Mouse (Mus musculus) lung, embryonic 15.5 days (tissue): ENCODE data around the gene Unc13d. TPM values are rescaled to one million over a fixed set of nuclear protein-coding genes. Genes with fewer than 3 reads are reported as not detected.

ENCODE experiments used
- ATAC-seq: fragments of 200-750 bp; cut with Nextera tagmentation; 2 replicates; pipeline ENCODE4 v1.8.0; 2017; ENCODE audit warnings: moderate number of reproducible peaks, borderline replicate concordance; ENCODE audit not compliant: low FRiP score, low TSS enrichment; ENCODE audit errors: extremely low read depth
- H3K27ac ChIP-seq: fragments of 300-500 bp; sonication (generic); 2 replicates; pipeline ENCODE4 v1.5.1; 2015; ENCODE audit warnings: moderate library complexity, mild to moderate bottlenecking, inconsistent platforms
- H3K27me3 ChIP-seq: fragments of 300-500 bp; sonication (generic); 2 replicates; pipeline ENCODE4 v1.6.1; 2015; ENCODE audit warnings: inconsistent platforms
- H3K36me3 ChIP-seq: fragments of 300-500 bp; sonication (generic); 2 replicates; pipeline ENCODE4 v1.6.1; 2015; ENCODE audit warnings: inconsistent platforms
- H3K4me1 ChIP-seq: fragments of 300-500 bp; sonication (generic); 2 replicates; pipeline ENCODE4 v1.6.1; 2015; ENCODE audit warnings: inconsistent platforms
- H3K4me2 ChIP-seq: fragments of 300-500 bp; sonication (generic); 2 replicates; pipeline ENCODE4 v1.6.1; 2015; ENCODE audit warnings: inconsistent platforms, mild to moderate bottlenecking, moderate library complexity
- H3K4me3 ChIP-seq: fragments of 300-500 bp; sonication (generic); 2 replicates; pipeline ENCODE4 v1.5.1; 2015; ENCODE audit warnings: mild to moderate bottlenecking, inconsistent platforms
- H3K9ac ChIP-seq: fragments of 300-500 bp; sonication (generic); 2 replicates; pipeline ENCODE4 v1.6.1; 2015; ENCODE audit warnings: inconsistent platforms
- H3K9me3 ChIP-seq: fragments of 300-500 bp; sonication (generic); 2 replicates; pipeline ENCODE4 v1.6.1; 2016; ENCODE audit warnings: inconsistent platforms
- whole genome bisulfite sequencing: fragments of 180-500 bp; shearing (Covaris S2); methylation state at CpG from one replicate; pipeline ENCODE4 v1.1.7; 2015; 5-methylcytosine and 5-hydroxymethylcytosine counted together
- polyA plus RNA-seq: library from polyadenylated mRNA; unstranded; fragments of >200 nt; fragmentation: Nextera tagmentation; extraction: Ambion mirVana; gene quantifications from 2 replicates; pipeline ENCODE4 v1.2.1, GENCODE M21; 2015

Unc13d gene
- polyA plus RNA-seq, 1 experiment from 2014 or later: 6.4 TPM

GRCm38 (mm10) chr11:116086258-116087193 is 8.8 kb upstream of the Unc13d start, which contains the start of gene Wbp2:
Gene Wbp2 (minus strand): TSS chr11:116086995.
- no peaks in the 10 kb centered on the region for H3K27me3 ChIP-seq
- H3K36me3 ChIP-seq: peaks cover 20% of the 10 kb centered on the region
- peak within 1 kb of the TSS; percentile 51 for H3K4me3 ChIP-seq
- peak within 1 kb of the TSS; percentile 61 for H3K4me2 ChIP-seq
- H3K27ac ChIP-seq: peak within 1 kb of the TSS; percentile 79
- H3K4me1 ChIP-seq: peaks cover 18% of the 10 kb centered on the region
- ATAC-seq: peak; percentile 96
- WGBS: 3% methylated on average over 37 of the region's 43 CpGs
- peak within 1 kb of the TSS; percentile 43 for H3K9ac ChIP-seq
- H3K9me3 ChIP-seq: no peaks in the 10 kb centered on the region

- no peak overlapping the region for H3K4me2 ChIP-seq
- H3K9ac ChIP-seq: no peak overlapping the region
- no peaks in the 10 kb centered on the region for H3K27me3 ChIP-seq
- peaks cover 43% of the 10 kb centered on the region for H3K36me3 ChIP-seq
- no peak for ATAC-seq
- H3K4me3 ChIP-seq: no peak overlapping the region
- 83% methylated on average over 6 of the region's 6 CpGs for WGBS
- H3K9me3 ChIP-seq: no peaks in the 10 kb centered on the region
- peaks cover 18% of the 10 kb centered on the region for H3K4me1 ChIP-seq
- no peak overlapping the region for H3K27ac ChIP-seq
Observed at GRCm38 (mm10) chr11:116084166-116084565, 6.4 kb upstream of the Unc13d start.

GRCm38 (mm10) chr11:116083096-116083672 is 5.4 kb upstream of the Unc13d start:
- Histone ChIP-seq H3K27ac (no peak overlapping the region), H3K27me3 (no peaks in the 10 kb centered on the region), H3K9ac (no peak overlapping the region), H3K4me2 (no peak overlapping the region), H3K9me3 (no peaks in the 10 kb centered on the region), H3K4me1 (peaks cover 26% of the 10 kb centered on the region), H3K4me3 (no peak overlapping the region), H3K36me3 (peaks cover 49% of the 10 kb centered on the region)
- WGBS: 87% methylated on average over 14 of the region's 14 CpGs
- no peak for ATAC-seq

- Histone ChIP-seq H3K36me3 (peaks cover 49% of the 10 kb centered on the region), H3K27me3 (no peaks in the 10 kb centered on the region), H3K4me3 (no peak overlapping the region), H3K4me2 (no peak overlapping the region), H3K4me1 (peaks cover 27% of the 10 kb centered on the region), H3K27ac (no peak overlapping the region), H3K9me3 (no peaks in the 10 kb centered on the region), H3K9ac (no peak overlapping the region)
- 71% methylated on average over 6 of the region's 6 CpGs for WGBS
- ATAC-seq: no peak
Observed at GRCm38 (mm10) chr11:116081081-116081480, 3.3 kb upstream of the Unc13d start.

GRCm38 (mm10) chr11:116079511-116079910 is 1.8 kb upstream of the Unc13d start:
- no peak overlapping the region for H3K9ac ChIP-seq
- peaks cover 17% of the 10 kb centered on the region for H3K4me1 ChIP-seq
- H3K4me2 ChIP-seq: no peak overlapping the region
- ATAC-seq: no peak
- no peak overlapping the region for H3K4me3 ChIP-seq
- peaks cover 49% of the 10 kb centered on the region for H3K36me3 ChIP-seq
- 79% methylated on average over 10 of the region's 10 CpGs for WGBS
- H3K27me3 ChIP-seq: no peaks in the 10 kb centered on the region
- H3K27ac ChIP-seq: no peak overlapping the region
- no peaks in the 10 kb centered on the region for H3K9me3 ChIP-seq

- H3K27ac ChIP-seq: peak overlapping the region; percentile 35; the same call in 1 of the 2 replicates
- H3K36me3 ChIP-seq: peaks cover 49% of the 10 kb centered on the region
- no peak overlapping the region for H3K4me3 ChIP-seq
- no peak for ATAC-seq
- no peaks in the 10 kb centered on the region for H3K9me3 ChIP-seq
- H3K4me1 ChIP-seq: peaks cover 17% of the 10 kb centered on the region
- H3K4me2 ChIP-seq: no peak overlapping the region; the same call in 1 of the 2 replicates
- H3K27me3 ChIP-seq: no peaks in the 10 kb centered on the region
- H3K9ac ChIP-seq: no peak overlapping the region
- WGBS: 40% methylated on average over 10 of the region's 10 CpGs
Observed at GRCm38 (mm10) chr11:116078676-116079320, 1.0 kb upstream of the Unc13d start.

GRCm38 (mm10) chr11:116078221-116078620 is 460 bp upstream of the Unc13d start:
- Histone ChIP-seq H3K9me3 (no peaks in the 10 kb centered on the region), H3K27ac (peak overlapping the region; percentile 82), H3K4me2 (peak overlapping the region; percentile 54), H3K4me3 (peak overlapping the region; percentile 27), H3K9ac (no peak overlapping the region), H3K4me1 (peaks cover 17% of the 10 kb centered on the region), H3K36me3 (peaks cover 43% of the 10 kb centered on the region), H3K27me3 (no peaks in the 10 kb centered on the region)
- ATAC-seq: peak; percentile 22; the same call in 1 of the 2 replicates
- 11% methylated on average over 16 of the region's 16 CpGs for WGBS

- Histone ChIP-seq H3K4me3 (peak overlapping the region; percentile 27; the same call in 1 of the 2 replicates), H3K9ac (0 out of 2 replicates have a peak overlapping the region, but pooled peaks have one; percentile 24), H3K27ac (no peak overlapping the region; the same call in 1 of the 2 replicates), H3K4me2 (peak overlapping the region; percentile 54), H3K27me3 (no peaks in the 10 kb centered on the region), H3K9me3 (no peaks in the 10 kb centered on the region), H3K36me3 (peaks cover 31% of the 10 kb centered on the region), H3K4me1 (peaks cover 17% of the 10 kb centered on the region)
- no peak for ATAC-seq
- 52% methylated on average over 7 of the region's 7 CpGs for WGBS
Observed at GRCm38 (mm10) chr11:116076836-116077235, 925 bp downstream of the Unc13d start.

GRCm38 (mm10) chr11:116076266-116076540 is 1.6 kb downstream of the Unc13d start:
- ATAC-seq: no peak
- Histone ChIP-seq H3K4me2 (no peak overlapping the region), H3K36me3 (peaks cover 25% of the 10 kb centered on the region), H3K4me1 (peaks cover 17% of the 10 kb centered on the region), H3K27me3 (no peaks in the 10 kb centered on the region), H3K27ac (no peak overlapping the region), H3K9ac (no peak overlapping the region), H3K4me3 (no peak overlapping the region), H3K9me3 (no peaks in the 10 kb centered on the region)
- 60% methylated on average over 7 of the region's 7 CpGs for WGBS

- Histone ChIP-seq H3K4me3 (no peak overlapping the region), H3K4me2 (no peak overlapping the region), H3K9me3 (no peaks in the 10 kb centered on the region), H3K36me3 (peaks cover 21% of the 10 kb centered on the region), H3K27ac (no peak overlapping the region), H3K9ac (no peak overlapping the region), H3K4me1 (peaks cover 17% of the 10 kb centered on the region), H3K27me3 (no peaks in the 10 kb centered on the region)
- ATAC-seq: no peak
- 41% methylated on average over 20 of the region's 20 CpGs for WGBS
Observed at GRCm38 (mm10) chr11:116075539-116076265, 2.1 kb downstream of the Unc13d start.

GRCm38 (mm10) chr11:116074436-116074991 is 3.2 kb downstream of the Unc13d start:
- H3K36me3 ChIP-seq: peaks cover 9% of the 10 kb centered on the region
- H3K27ac ChIP-seq: no peak overlapping the region
- no peak overlapping the region for H3K4me2 ChIP-seq
- no peak overlapping the region for H3K4me3 ChIP-seq
- no peaks in the 10 kb centered on the region for H3K27me3 ChIP-seq
- no peak overlapping the region for H3K9ac ChIP-seq
- WGBS: 56% methylated on average over 7 of the region's 7 CpGs
- ATAC-seq: no peak
- peaks cover 17% of the 10 kb centered on the region for H3K4me1 ChIP-seq
- no peaks in the 10 kb centered on the region for H3K9me3 ChIP-seq
